Mouse (Mus musculus) thymus, adult 2 months (tissue): ENCODE data around the gene Gstk1.

Experiments used
- CTCF ChIP-seq: fragments of 200-500 bp; IDR thresholded peaks from 2 replicates; pipeline ENCODE4 v1.5.1; 2012; ENCODE audit warnings: mild to moderate bottlenecking, control low read depth, low read length, moderate library complexity, borderline replicate concordance; ENCODE audit not compliant: control insufficient read depth, poor library complexity, insufficient read depth; ENCODE audit errors: extremely low read depth
- POLR2A ChIP-seq: fragments of 200-500 bp; IDR thresholded peaks from 2 replicates; pipeline ENCODE4 v1.6.1; 2012; ENCODE audit warnings: mild to moderate bottlenecking, low read length, control low read depth, moderate library complexity; ENCODE audit not compliant: control insufficient read depth, poor library complexity, insufficient read depth; ENCODE audit errors: extremely low read depth

DNA sequence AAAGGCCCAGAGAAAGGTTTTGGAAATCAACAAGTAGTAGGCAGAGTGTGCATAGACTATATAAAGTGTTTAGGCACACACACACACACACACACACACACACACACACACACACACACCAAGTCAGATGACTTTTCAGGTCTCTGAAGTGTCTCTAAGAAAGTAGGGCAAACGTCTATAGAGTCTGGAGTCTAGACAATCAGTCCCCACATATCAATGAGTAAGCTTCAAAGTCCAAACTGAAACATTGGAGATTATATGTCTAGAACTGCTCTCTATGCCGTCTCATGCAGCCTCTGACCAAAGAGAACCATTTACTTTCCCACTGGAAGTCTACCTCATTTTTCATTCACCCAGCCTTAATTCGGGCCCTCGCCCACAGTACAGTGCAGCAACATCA, 20.7 kb upstream of the Gstk1 start:
- TF ChIP-seq CTCF (no peak), POLR2A (no peak)
